Comparison of ENCODE assay signal across 9 mouse cellular contexts in the genomic region with DNA sequence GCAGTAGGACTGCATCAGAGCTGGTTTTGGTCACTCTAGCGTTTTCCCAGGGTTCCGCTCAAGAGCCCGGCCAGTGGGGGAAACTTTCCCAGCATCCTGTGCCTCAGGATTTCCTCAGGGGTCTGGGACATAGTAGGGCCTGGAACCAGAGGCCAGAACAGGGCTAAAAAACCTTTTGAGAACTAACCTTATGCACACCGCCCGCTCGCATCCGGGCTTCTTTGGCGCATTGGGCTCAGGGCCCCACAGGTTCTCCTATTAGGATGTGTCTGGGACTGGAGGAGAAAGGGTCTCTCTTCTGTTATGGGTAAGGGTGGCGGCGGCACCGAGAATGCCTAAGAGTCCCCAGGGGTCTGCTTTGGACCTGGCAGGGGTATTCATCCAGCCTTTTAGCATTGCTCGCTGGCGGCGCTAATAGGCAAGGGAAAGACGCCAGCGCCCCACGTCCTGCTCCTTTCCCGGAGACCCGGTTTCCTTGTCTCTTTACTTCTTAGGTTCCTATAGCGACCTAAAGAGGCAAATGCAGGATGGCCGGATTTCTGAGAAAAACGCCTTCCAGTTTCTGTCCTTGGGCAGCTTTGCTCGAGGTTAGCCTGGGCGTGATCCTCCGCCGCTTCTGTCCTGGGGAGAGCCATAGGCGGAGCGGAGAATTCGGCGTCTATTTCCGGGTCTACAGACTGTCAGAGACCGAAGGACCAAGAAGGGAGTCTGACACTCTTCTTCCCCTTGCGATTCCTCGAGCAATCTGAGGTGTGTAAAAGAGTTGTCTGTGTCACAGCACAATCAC. TPM values are rescaled to one million over a fixed set of nuclear protein-coding genes. Genes with fewer than 3 reads are reported as not detected.
DNase-seq lines count a peak whose midpoint lies in the region; ATAC-seq and TF ChIP-seq lines count a peak whose summit lies in the region.
"Had no signal": no experiment of that assay in that cellular context is flagged by ENCODE, and none has a peak within 500 bp of the region (broad histone marks: within the 10 kb centered on the region; RNA-seq: fewer than 3 reads in every experiment).

No protein-coding gene starts in this region.

- H3K36me3 ChIP-seq in kidney, embryonic 14.5 days (ENCODE audit: control insufficient read depth, insufficient read depth, low read length), result no peaks in the 10 kb centered on the region
- H3K36me3 ChIP-seq in limb, embryonic 11.5 days (ENCODE audit: control insufficient read depth, insufficient read depth, low read length), result no peaks in the 10 kb centered on the region
- H3K36me3 ChIP-seq in neural tube, embryonic 12.5 days, result no peaks in the 10 kb centered on the region

- H3K27ac ChIP-seq in kidney, embryonic 14.5 days (ENCODE audit: low read depth, low read length), result no peak overlapping the region
- H3K27ac ChIP-seq in embryonic fibroblast, embryonic 13.5 days (ENCODE audit: insufficient read depth, low read length), result no peak overlapping the region
- H3K27ac ChIP-seq in limb, embryonic 11.5 days (replicated peaks; ENCODE audit: low read depth, low read length), result no peak overlapping the region
- no peak overlapping the region for H3K27ac ChIP-seq in neural tube, embryonic 12.5 days

- no peak for TF ChIP-seq CTCF in embryonic fibroblast, embryonic 13.5 days (IDR thresholded peaks at IDR 0.05; ENCODE audit: borderline replicate concordance, insufficient read depth, low read length)

- no peak for DNase-seq in kidney, postnatal 14 days
- DNase-seq in limb, embryonic 11.5 days (ENCODE audit: low spot score), result peak; percentile 37
- DNase-seq in cerebellum, adult 11-12 months, result no peak
- DNase-seq in spleen, adult 18-20 months, result no peak
- no peak for DNase-seq in spleen, postnatal 36 days (ENCODE audit: low spot score in 2 of 2)

- H3K4me2 ChIP-seq in kidney, embryonic 14.5 days (replicated peaks; ENCODE audit: low read depth, low read length), result 0 out of 2 replicates have a peak overlapping the region, but pooled peaks have one; percentile 8
- no peak overlapping the region for H3K4me2 ChIP-seq in limb, embryonic 11.5 days (ENCODE audit: low read depth, severe bottlenecking)
- H3K4me2 ChIP-seq in neural tube, embryonic 12.5 days (replicated peaks), result peak overlapping the region; percentile 47

- no peaks in the 10 kb centered on the region for H3K9me3 ChIP-seq in kidney, embryonic 14.5 days (ENCODE audit: control insufficient read depth, low read length)
- H3K9me3 ChIP-seq in limb, embryonic 11.5 days (ENCODE audit: control insufficient read depth, low read length), result no peaks in the 10 kb centered on the region
- no peaks in the 10 kb centered on the region for H3K9me3 ChIP-seq in neural tube, embryonic 12.5 days

- no peak for ATAC-seq in kidney, embryonic 14.5 days (ENCODE audit: low FRiP score, low TSS enrichment)
- ATAC-seq in limb, embryonic 11.5 days (ENCODE audit: insufficient number of reproducible peaks, low FRiP score, low TSS enrichment, low read depth), result no peak
- no peak for ATAC-seq in neural tube, embryonic 12.5 days (ENCODE audit: low FRiP score, low read depth)

- H3K4me1 ChIP-seq in kidney, embryonic 14.5 days (ENCODE audit: control insufficient read depth, insufficient read depth, low read length), result no peaks in the 10 kb centered on the region
- no peaks in the 10 kb centered on the region for H3K4me1 ChIP-seq in embryonic fibroblast, embryonic 13.5 days (ENCODE audit: control insufficient read depth, insufficient read depth, low read length)
- no peaks in the 10 kb centered on the region for H3K4me1 ChIP-seq in limb, embryonic 11.5 days (ENCODE audit: control insufficient read depth, insufficient read depth, low read length)
- H3K4me1 ChIP-seq in neural tube, embryonic 12.5 days, result peaks cover 9% of the 10 kb centered on the region; the same call in 1 of the 2 replicates

- peak overlapping the region; percentile 22; the same call in 1 of the 2 replicates for H3K4me3 ChIP-seq in kidney, embryonic 14.5 days (ENCODE audit: low read length)
- H3K4me3 ChIP-seq in embryonic fibroblast, embryonic 13.5 days (ENCODE audit: insufficient read depth, low read length), result peak overlapping the region; percentile 29
- H3K4me3 ChIP-seq in limb, embryonic 11.5 days (ENCODE audit: low read depth, low read length), result no peak overlapping the region
- no peak overlapping the region for H3K4me3 ChIP-seq in neural tube, embryonic 12.5 days
- H3K4me3 ChIP-seq: erythroblast, embryonic 14.5 days had no signal

- TF ChIP-seq POLR2A in embryonic fibroblast, embryonic 13.5 days (IDR thresholded peaks at IDR 0.05; ENCODE audit: low read depth, low read length), result no peak

- H3K27me3 ChIP-seq in kidney, embryonic 14.5 days (ENCODE audit: control insufficient read depth, insufficient read depth, low read length), result peaks cover 75% of the 10 kb centered on the region
- peaks cover 64% of the 10 kb centered on the region for H3K27me3 ChIP-seq in limb, embryonic 11.5 days (ENCODE audit: control insufficient read depth, insufficient read depth, low read length)
- H3K27me3 ChIP-seq in neural tube, embryonic 12.5 days (replicated peaks), result peaks cover 80% of the 10 kb centered on the region

- WGBS in kidney, embryonic 14.5 days, result 2% methylated on average over 34 of the region's 34 CpGs
- WGBS in limb, embryonic 11.5 days, result 2% methylated on average over 34 of the region's 34 CpGs
- 1% methylated on average over 34 of the region's 34 CpGs for WGBS in neural tube, embryonic 12.5 days

- no peak overlapping the region for H3K9ac ChIP-seq in kidney, embryonic 14.5 days (ENCODE audit: low read depth, low read length)
- no peak overlapping the region for H3K9ac ChIP-seq in limb, embryonic 11.5 days (ENCODE audit: low read length)
- no peak overlapping the region for H3K9ac ChIP-seq in neural tube, embryonic 12.5 days

RNA-seq across cellular contexts. Expression of gene Bsx, which starts 2.4 kb away (rescaled TPM):
- polyA plus RNA-seq in kidney, embryonic 14.5 days (2014; fragmentation: Nextera tagmentation; extraction: Ambion mirVana), result not detected in 2 replicates
- not detected in 2 replicates for polyA plus RNA-seq in embryonic fibroblast, embryonic 13.5 days (2011; ENCODE audit: insufficient read length, low read depth, missing spikeins)
- polyA plus RNA-seq in limb, embryonic 11.5 days (2014; fragmentation: Nextera tagmentation; extraction: Ambion mirVana), result not detected in 2 replicates
- not detected in 2 replicates for polyA plus RNA-seq in neural tube, embryonic 12.5 days (2016; fragmentation: Nextera tagmentation; extraction: Ambion mirVana)
- polyA plus RNA-seq: erythroblast, embryonic 14.5 days had no signal

Comparison
In these comparisons a context has a peak if more than half of its experiments do, and no peak if none do; other contexts are left out.
1. H3K4me3 ChIP-seq: peak in kidney, embryonic 14.5 days (single experiment) and embryonic fibroblast, embryonic 13.5 days (single experiment); none in limb, embryonic 11.5 days (single experiment) and neural tube, embryonic 12.5 days (single experiment).